Mouse (Mus musculus) fibroblast of lung, adult 2 months (primary cell): Measurements from ENCODE around the gene Dysf.

Experiments
- DNase-seq: peaks from one replicate; pipeline ENCODE4 v3.0.0-alpha.2; 2011; ENCODE audit warnings: low read depth

Gene Dysf

DNA sequence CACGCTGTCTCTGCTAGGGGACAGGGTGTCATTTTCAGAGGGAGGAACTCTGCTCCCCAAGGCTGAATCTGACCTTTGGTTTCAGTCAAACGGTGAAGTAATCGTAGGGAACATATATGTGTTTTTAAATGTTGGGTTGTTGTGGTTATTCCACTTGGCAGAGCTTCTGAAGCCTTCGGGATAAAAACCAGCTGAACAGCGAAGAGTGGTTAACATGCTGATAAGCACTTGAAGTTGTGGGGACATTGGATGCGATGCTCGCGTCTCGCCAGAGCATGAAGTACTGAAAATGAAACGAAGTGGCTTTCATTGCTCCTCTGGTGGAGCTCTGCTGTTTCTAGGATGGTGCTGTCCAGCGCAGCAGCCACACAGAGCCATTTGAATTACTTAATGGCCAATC lies 102.7 kb downstream of the Dysf start:
- DNase-seq = no peak

DNA sequence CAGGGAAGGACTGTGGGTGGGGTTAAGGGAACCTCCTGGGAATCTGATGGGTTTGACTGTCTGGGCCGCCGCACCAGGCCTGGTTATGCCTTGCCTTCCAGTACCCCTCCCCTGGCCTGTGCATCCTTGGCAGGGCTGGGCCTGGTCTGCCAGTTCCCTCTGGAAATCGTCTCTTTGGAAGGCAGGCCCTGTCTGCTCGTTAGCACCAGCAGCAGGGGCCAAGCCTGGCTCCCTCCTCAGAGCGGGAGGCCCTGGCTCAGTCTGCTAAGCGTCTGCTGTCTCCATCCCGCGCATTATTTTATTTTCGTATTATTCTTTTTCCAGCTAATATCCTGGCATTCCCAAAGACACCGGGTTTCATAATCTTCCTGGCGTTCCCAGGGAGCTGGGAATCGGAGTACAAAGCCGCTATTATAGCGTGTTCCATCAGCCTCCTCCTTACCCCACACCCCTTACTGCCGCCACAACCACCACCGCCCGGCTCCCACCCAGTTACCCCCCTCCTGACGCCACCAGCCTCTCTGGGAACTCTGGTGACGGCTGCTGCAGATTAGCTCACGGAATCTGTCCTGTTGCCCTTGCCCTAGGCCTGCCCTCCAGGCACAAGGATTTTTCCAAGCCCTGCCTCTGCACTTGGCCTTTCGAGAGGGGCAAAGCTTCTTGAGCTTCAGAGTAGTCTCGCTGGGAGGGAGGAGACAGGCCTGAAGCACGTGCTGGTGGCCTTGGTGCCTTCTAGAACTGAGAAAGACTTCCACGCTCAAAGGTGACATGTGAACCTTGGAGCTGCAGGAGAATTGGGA lies 111.5 kb downstream of the Dysf start:
- DNase-seq = peak; percentile 29

DNA sequence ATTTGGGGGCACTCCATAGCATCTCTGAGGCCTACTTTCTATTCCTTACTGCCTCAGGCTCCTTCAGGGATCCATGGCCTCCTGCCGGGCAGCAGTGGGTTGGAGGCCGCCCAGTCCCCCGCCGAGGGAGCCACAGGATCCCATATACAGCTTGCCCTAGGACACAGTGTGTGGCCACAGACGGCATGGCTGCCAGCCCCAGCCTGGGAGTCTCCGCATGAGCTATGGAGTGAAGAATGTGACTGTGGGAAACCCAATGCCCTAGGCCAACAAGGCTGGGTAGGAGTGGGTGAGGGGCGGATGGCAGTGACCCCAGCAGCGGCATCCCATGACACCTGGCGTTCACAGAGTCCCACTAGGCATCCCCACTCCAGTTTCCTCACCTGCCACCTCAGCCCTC lies 116.2 kb downstream of the Dysf start:
- no peak for DNase-seq

DNA sequence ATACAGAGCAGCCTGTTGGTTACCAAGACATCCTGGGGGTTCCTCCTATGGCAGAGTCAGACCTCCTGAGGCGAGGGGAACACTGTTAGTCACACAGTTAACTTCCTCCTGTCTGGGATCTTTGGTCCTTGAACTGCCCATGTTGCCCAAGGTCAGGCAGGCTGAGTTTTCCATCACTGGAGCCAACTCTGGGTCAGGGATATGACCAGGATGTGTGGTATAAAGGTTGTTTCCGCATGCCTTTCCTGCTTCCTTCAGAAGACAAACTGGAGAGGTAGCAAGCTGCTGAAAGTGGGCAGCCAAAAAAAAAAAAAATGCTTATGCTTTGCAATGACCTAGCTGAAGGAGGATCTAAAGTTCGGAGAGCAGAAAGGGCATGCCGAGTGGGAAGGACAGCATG lies 116.7 kb downstream of the Dysf start:
- no peak for DNase-seq

DNA sequence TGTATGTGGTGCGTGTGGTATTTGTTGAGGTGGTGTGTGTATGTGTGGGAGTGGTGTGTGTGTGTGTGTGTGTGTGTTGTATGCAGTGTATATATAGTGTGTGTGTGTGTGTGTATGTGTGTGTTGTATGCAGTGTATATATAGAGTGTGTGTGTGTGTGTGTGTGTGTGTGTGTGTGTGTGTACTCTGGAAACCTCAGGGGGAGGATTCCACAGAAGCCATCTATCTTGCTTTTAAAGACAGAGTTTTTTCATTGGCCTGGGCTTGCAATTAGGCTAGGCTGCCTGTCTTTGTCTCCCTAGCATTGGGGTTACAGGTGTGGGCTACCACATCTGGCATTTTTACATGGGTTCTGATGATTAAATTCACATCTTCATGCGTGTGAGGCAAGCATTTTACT lies 119.8 kb downstream of the Dysf start:
- no peak for DNase-seq

DNA sequence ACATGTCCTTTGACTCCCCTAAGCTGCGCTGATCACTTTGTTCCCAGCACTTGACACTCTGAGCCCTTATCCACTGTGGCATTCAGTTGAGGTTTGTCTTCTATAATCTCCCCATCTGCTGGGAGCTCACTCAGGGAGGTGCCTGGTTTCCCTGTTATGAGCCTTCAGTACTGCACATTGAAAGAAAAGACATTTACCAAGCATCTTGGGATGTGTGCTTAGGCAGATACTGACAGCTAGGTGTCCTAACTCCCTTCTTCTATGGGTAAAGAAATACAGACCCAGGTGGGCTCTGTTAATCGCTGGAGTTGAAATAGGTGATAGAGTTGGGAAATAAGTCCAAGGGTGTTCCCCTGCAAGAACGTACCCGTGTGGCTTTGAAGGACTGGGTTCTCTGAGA lies 122.5 kb downstream of the Dysf start:
- DNase-seq = no peak

DNA sequence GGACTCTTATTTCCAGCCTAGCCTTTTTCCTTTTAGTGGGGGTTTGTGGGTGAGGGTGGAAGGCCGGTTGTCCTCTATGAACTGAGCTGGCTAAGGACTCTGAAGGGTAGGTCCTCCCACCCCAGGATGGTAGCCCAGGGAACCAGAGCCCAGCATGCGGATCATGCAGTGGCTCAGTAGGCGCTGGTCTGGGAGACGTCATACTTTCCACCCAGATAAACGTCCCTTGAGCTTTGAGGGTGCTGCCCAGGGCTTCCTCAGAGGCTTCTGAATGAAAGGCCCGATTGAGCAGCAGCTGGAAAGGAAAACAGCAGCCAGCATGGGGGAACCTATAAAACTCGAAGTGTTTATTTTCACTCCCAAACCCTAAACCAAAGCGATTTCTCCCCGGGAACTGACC lies 123.1 kb downstream of the Dysf start:
- DNase-seq = peak; percentile 36

DNA sequence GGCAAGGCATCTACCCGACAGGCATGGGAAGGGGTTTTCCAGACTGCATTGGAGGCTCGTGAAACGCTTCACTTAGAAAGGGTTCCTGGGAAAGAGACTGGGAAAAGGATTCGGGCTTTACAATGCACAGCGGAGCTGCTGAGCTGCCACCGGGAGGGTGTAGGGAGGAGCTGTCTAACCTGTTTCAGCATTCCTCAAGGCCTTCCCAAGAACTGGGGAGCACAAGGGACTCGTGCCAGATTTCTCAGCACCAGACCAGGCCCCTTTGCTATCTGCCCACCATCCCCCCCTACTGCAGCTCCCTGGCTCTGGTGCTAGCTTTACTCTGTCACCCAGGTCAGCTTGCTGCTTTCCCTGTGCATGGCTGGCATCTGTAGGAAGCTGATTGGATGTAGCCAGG lies 124.7 kb downstream of the Dysf start:
- DNase-seq = no peak

DNA sequence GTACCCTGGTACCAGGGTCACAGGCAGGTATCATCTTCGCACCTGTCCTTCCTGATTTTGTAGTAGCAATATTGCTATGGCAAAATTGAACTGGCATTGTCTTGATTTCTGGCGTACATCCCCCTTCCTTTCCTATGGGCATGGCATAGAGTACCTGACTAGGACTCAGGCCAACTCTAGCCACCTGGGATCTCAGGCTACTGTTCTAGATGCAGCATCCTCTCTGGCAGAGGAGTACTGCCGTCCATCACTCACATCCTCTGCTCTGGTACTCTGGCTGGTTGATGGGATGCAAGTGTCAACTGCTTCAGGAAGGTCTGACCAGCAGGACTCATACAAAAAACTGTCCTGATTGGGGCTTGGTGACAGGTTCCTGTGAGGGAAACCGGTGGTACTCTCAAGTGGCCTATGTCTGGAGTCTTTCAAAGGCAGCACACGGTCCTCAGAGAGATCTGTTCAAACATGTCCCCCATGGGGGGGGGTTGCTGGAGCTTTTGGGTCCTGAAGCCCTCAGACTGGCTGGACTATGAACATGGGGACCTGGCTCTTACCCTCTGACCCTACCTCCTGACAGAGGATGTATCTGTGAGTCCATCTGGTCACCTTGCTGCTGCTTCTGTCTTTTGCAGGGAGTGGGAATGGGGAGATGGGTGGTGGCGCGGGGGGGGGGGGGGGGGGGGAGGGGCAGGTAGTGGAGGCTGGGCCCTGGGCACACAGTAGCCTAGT lies 125.8 kb downstream of the Dysf start:
- no peak for DNase-seq

DNA sequence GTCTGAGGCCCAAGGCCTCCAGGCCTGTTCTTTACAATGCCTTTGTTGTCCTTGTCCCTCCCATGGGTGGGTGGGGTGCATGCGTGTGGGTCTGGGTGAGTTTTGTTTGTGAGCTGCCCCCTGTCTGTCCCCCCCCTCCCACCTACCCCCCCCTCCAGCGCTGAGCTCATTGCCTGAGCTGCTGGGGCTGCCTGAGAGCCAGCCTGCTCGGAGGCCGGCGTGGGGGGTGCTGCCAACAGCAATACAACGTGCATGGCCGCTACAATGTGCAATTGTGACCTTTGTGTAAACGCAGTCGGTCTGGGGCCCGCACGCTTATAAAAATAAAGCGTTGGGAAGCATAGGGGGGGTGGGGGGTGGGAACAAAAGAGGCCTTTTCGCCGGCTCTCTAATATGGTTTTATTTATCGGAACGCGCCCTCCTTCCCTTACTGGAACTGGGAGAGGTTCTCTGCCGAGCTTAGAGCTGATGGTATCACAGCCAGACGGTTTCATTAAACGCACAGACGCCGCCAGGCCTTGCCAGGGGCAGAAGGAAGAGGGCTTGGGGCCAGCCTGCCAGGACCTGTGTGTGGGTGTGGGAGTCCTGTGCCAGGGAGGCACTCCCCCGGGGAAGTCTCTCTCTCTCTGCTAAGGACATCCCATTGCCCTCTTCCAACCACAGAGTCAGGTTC lies 126.5 kb downstream of the Dysf start:
- peak; percentile 82 for DNase-seq

DNA sequence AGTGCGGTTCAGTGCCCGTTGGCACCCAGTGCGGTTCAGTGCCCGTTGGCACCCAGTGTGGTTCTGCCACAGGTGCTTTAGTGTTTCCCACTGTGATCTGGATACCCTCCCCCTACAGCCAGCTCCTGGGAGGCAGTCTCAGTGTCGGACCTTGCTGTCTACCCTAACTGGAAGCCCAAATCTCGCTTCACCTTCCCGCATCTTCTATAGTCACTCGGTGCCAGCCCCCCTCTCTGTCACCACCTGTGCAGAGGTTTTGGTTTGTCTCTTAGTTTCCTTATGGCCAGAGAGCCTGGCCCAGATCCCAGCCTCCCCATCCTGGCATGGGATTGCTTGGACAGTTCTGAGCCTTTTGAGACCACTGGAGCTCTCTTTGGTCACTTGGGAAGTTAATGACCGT lies 127.3 kb downstream of the Dysf start:
- no peak for DNase-seq

DNA sequence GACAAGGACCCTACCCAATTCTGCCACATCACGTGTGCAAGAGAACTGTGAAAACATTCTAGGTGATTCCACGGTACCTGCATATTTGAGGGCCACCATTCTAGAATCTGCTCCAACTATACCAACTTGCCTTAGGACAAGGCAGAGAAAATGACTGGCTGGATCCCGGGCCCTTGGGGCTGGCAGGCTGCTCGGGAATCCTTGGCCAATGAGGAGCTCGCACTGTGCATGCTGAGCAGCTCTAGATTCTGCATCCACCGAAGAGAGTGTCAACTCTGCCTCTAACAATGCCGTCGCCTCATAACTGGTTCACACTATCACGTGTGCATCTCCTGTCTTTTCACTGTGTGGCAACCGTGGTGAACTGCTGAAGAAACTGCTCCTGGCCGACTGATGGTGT lies 128.0 kb downstream of the Dysf start:
- DNase-seq = no peak

DNA sequence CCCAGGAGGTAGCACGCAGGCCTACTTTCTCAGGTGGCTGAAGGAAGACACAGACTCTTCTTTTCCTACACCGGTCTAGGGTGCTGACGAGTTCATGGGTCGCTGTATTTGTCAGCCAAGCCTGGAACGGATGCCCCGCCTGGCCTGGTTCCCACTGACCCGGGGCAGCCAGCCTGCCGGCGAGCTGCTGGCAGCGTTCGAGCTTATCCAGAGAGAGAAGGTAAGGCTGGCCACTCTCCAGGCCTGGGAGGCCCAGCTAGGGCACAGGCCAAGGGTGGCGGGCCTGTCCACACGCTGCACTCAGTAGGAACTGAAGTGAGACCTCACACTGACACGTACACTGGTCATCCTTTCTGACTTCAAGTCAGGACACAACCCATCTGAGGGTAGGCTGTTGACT lies 131.5 kb downstream of the Dysf start:
- DNase-seq = no peak

DNA sequence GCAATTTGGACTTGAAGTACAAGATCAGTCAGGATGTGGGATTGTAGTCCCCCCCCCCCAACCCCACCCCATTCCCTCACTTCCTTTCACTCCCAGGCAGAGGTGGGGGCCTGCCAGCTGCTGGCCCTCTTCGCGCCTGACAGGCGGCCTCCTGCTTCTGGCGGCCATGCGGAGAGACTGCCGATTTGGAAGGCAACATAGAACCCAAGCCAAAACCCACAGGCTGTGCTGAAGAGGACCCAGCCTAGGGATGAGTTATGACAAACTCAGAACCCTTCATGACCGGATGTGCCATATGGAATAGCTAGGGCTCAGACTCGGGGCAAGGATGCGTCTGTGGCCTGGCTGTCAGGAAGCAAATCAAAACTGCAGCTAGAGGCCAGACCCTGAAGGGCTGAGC lies 134.1 kb downstream of the Dysf start:
- DNase-seq = no peak

DNA sequence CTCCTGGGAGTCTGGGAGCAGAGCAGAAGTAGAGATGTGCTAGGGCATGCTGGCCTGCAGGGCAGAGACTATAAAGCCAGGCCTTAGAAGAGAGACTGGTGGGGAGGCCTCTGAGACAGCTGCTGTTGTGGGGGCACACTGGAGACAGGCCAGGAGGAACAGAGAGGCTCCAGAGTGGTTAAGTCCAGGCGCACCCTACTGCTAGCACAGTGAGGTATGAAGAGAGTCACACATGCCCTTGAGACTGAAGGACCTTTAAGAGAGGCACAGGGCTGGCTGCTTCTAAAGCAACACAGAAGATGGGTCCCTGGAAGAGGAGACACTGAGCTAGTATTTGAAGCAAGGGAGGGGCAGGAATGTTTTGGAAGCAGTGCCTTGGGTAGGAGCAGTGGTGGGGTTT lies 134.9 kb downstream of the Dysf start:
- no peak for DNase-seq

DNA sequence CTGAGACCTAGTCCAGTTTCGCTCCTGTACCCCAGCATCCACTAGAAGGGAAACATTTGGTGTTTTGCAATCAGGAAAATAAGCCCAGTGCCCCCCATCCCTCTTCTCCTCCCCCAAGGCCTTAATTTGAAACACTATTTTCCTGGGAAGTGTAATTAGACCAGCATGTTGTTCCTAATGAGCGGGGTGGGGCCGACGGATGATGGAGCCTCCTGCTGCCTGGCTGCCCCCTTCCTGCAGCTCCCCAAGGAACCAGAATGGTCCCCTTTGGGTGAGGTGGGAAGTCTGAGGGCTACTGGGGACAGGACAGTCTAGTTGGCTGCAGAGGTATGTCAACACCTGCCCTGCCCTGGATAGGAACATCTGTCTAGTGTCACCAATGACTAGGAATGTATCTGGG lies 136.0 kb downstream of the Dysf start:
- DNase-seq = no peak

DNA sequence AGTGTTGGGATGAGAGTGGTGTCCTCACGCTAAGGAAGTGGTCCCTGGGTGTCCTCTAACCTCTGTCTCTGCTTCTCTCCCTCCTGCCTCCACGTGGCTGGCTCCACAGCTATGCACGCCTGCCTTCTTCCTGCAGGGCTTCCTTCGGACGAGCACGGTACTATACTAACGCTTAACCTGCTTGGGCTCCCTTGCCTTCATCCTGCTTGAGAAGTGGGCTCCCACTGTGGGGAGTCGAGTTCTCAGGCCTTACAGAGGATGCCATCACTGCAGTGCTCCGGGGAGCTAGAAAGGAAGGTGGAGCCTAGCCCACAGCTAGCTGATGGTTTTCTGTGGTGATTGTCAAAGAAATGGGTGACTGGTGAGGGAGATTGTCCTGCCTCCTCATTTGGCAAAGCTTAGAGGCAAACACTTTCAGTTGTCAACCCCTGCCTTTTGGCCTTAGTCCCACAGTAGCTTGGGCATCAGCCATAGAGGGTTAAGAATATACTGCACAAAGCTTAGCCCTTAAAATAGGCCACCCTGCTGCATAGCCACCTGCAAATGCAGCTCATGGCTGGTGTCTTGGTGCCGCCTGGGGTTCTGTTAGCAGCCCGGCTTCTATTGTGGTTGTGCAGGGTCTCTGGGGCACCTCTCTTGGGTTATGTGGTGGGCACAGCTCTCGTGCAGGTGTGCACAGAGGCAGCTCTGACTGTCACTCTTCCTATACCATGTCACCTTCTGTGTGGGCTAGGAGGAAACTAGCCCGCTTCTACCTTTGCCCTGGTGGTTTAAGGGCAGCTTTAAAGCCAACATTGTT lies 139.0 kb downstream of the Dysf start:
- no peak for DNase-seq

DNA sequence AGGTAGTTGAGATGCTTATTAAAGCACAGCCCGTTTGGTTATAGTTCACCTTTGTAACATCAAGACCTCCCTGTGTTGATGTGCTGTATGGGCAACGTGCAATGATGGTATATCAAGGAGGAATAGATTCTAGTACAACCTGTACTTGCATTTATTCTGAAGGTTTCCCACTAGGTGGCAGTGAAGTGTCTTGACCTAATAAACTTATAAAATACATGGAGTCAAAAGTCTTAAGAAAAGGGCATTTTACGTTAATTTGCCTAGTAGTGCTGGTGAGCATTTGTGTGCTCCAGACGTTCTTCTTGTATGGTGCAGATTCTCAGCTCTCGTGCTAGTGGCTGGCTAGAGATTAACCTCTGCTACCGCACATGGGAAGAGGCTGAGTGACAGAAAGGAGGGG lies 140.1 kb downstream of the Dysf start:
- DNase-seq = no peak

DNA sequence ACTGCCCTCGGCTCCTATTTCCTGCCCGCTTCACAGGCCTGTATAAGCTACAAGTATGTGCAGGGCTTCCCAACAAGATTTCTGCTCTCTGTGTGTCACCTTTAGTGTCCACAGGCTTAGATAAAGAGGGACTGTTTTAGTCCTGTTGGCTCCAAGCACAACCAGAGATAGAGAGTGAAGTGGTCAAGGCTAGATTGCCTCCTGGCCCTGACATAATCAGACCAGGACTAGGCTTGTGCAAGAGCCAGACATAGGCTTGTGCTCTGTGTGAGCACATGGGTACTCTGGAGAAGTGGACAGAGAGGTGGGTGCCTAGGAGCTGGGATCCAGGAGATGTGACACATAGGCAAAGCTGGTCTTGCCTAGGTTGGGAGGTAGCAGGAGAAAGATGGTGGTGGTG lies 146.1 kb downstream of the Dysf start:
- no peak for DNase-seq

DNA sequence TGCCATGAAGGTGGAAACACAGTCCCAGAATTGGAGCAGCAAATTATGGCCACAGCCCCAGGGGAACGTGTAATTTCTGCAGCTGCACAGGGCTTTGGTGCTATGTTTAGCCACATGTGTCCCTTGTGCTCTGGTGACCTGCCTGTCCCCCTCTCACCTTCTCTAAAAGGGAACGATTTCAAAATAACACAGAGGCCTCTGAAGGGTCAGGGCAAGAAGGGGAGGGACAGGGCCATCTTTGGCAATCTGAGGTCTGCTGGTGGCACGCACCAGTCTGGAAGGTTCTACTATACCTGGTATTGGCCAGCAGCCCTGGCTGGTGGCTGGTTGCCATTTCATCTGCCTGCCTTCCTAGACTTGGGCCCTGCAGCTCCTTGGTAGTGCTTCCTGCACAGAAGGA lies 147.4 kb downstream of the Dysf start:
- DNase-seq = no peak

DNA sequence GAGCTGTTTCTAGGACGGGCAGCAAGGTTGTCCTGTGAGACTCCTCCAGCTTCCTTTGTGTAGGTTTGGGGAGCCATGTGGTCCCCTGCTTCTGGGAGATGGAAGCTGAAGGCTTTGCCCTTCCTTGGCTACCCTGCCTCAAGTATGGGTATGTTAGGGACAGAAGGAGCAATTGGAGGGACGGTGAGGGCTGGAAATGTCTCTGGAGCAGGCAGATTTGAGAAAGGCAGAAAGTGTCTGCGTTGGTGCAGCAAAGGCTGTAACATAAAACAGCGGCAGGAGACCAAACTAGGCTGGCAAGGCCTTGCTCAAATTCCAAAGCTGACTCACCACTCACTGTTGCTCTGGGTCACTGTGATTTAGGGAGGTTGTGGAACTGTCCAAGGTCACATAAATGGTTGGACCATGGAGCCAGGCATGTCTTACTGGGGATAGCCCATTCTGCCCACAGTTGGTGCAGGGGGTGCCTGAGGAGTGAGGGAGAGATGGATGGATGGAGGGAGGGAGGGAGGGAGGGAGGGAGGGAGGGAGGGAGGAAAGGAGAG lies 148.2 kb downstream of the Dysf start:
- DNase-seq = peak; percentile 27

DNA sequence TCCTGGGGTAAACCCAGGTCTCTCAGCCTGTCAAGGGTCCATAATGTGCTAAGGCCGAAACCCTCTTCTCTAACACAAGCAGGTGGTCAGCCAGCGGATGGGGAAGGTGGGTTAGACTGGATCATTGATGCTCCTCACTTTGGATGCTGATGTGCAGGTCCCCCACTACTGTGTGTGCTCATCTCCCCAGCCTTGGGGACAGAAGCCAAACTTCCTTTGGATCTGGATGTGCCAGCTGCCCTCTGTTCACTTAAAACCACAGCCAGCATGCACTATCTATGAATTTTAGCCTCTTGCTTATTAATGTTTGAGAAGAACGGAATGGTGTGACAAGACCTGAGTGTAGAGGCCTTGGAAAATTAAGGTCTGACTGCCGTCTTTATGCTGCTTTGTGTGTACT lies 150.7 kb downstream of the Dysf start:
- DNase-seq = no peak
